Mouse (Mus musculus): ENCODE results near the gene Map2k6. TPM values are rescaled to one million over a fixed set of nuclear protein-coding genes. Genes with fewer than 3 reads are reported as not detected.

Map2k6 gene
- total RNA-seq, 2 experiments from 2014 or later, result 4.2 TPM; not detected in 1

- ATAC-seq (replicated peaks; ENCODE audit: low FRiP score, poor library complexity, severe bottlenecking), result peak; percentile 70
Measured at GRCm38 (mm10) chr11:110448726-110449161, 49.8 kb downstream of the Map2k6 start.

- no peak for ATAC-seq (replicated peaks; ENCODE audit: low FRiP score, poor library complexity, severe bottlenecking)
Measured at GRCm38 (mm10) chr11:110449183-110449582, 50.3 kb downstream of the Map2k6 start.

GRCm38 (mm10) chr11:110450091-110450757 is 51.3 kb downstream of the Map2k6 start:
- ATAC-seq (replicated peaks; ENCODE audit: low FRiP score, poor library complexity, severe bottlenecking), result peak; percentile 18; the same call in 1 of the 2 replicates

GRCm38 (mm10) chr11:110450758-110451121 is 51.8 kb downstream of the Map2k6 start:
- ATAC-seq (replicated peaks; ENCODE audit: low FRiP score, poor library complexity, severe bottlenecking), result no peak

GRCm38 (mm10) chr11:110451590-110451989 is 52.7 kb downstream of the Map2k6 start:
- ATAC-seq (replicated peaks; ENCODE audit: low FRiP score, poor library complexity, severe bottlenecking), result no peak

GRCm38 (mm10) chr11:110453445-110454154 is 54.7 kb downstream of the Map2k6 start:
- no peak for ATAC-seq (replicated peaks; ENCODE audit: low FRiP score, poor library complexity, severe bottlenecking)

- peak; percentile 83 for ATAC-seq (replicated peaks; ENCODE audit: low FRiP score, poor library complexity, severe bottlenecking)
Measured at GRCm38 (mm10) chr11:110457441-110457912, 58.6 kb downstream of the Map2k6 start.

- no peak for ATAC-seq (replicated peaks; ENCODE audit: low FRiP score, poor library complexity, severe bottlenecking)
Measured at GRCm38 (mm10) chr11:110460480-110460879, 61.6 kb downstream of the Map2k6 start.

- ATAC-seq (replicated peaks; ENCODE audit: low FRiP score, poor library complexity, severe bottlenecking), result no peak
Measured at GRCm38 (mm10) chr11:110461560-110462331, 62.8 kb downstream of the Map2k6 start.

GRCm38 (mm10) chr11:110462975-110463578 is 64.2 kb downstream of the Map2k6 start:
- ATAC-seq (replicated peaks; ENCODE audit: low FRiP score, poor library complexity, severe bottlenecking), result peak; percentile 88

GRCm38 (mm10) chr11:110463801-110464200 is 64.9 kb downstream of the Map2k6 start:
- peak; percentile 67 for ATAC-seq (replicated peaks; ENCODE audit: low FRiP score, poor library complexity, severe bottlenecking)

- no peak for ATAC-seq (replicated peaks; ENCODE audit: low FRiP score, poor library complexity, severe bottlenecking)
Measured at GRCm38 (mm10) chr11:110469054-110469453, 70.1 kb downstream of the Map2k6 start.

- no peak for ATAC-seq (replicated peaks; ENCODE audit: low FRiP score, poor library complexity, severe bottlenecking)
Measured at GRCm38 (mm10) chr11:110470561-110471273, 71.8 kb downstream of the Map2k6 start.

GRCm38 (mm10) chr11:110471362-110471761 is 72.4 kb downstream of the Map2k6 start:
- ATAC-seq (replicated peaks; ENCODE audit: low FRiP score, poor library complexity, severe bottlenecking), result no peak

- no peak for ATAC-seq (replicated peaks; ENCODE audit: low FRiP score, poor library complexity, severe bottlenecking)
Measured at GRCm38 (mm10) chr11:110472078-110472477, 73.2 kb downstream of the Map2k6 start.

GRCm38 (mm10) chr11:110473495-110473894 is 74.6 kb downstream of the Map2k6 start:
- no peak for ATAC-seq (replicated peaks; ENCODE audit: low FRiP score, poor library complexity, severe bottlenecking)

GRCm38 (mm10) chr11:110476361-110477151 is 77.6 kb downstream of the Map2k6 start:
- ATAC-seq (replicated peaks; ENCODE audit: low FRiP score, poor library complexity, severe bottlenecking), result no peak

GRCm38 (mm10) chr11:110477961-110478869 is 79.3 kb downstream of the Map2k6 start:
- ATAC-seq (replicated peaks; ENCODE audit: low FRiP score, poor library complexity, severe bottlenecking), result peak; percentile 48

Measured in erythroid progenitor cell, adult 5-6 weeks (primary cell).